Mouse (Mus musculus): ENCODE results near the gene Pde10a.

The Pde10a gene

GRCm38 (mm10) chr17:8525225-8525721 is at the start of gene Pde10a:
Pde10a (plus strand) TSS chr17:8525372.
- no peak for DNase-seq

- no peak for DNase-seq
Measured at GRCm38 (mm10) chr17:8478554-8478953, 46.6 kb upstream of the Pde10a start.

GRCm38 (mm10) chr17:8479493-8480128 is 45.6 kb upstream of the Pde10a start:
- no peak for DNase-seq

- no peak for DNase-seq
Measured at GRCm38 (mm10) chr17:8481797-8482196, 43.4 kb upstream of the Pde10a start.

GRCm38 (mm10) chr17:8482876-8483275 is 42.3 kb upstream of the Pde10a start:
- DNase-seq = no peak

GRCm38 (mm10) chr17:8484246-8484645 is 40.9 kb upstream of the Pde10a start:
- no peak for DNase-seq

GRCm38 (mm10) chr17:8485146-8485545 is 40.0 kb upstream of the Pde10a start:
- DNase-seq = no peak

- DNase-seq = no peak
Measured at GRCm38 (mm10) chr17:8487824-8488223, 37.3 kb upstream of the Pde10a start.

- no peak for DNase-seq
Measured at GRCm38 (mm10) chr17:8490971-8491370, 34.2 kb upstream of the Pde10a start.

GRCm38 (mm10) chr17:8493461-8493860 is 31.7 kb upstream of the Pde10a start:
- DNase-seq = no peak

- DNase-seq = no peak
Measured at GRCm38 (mm10) chr17:8498151-8498550, 27.0 kb upstream of the Pde10a start.

GRCm38 (mm10) chr17:8498655-8499054 is 26.5 kb upstream of the Pde10a start:
- no peak for DNase-seq

GRCm38 (mm10) chr17:8499564-8500117 is 25.5 kb upstream of the Pde10a start:
- DNase-seq = peak; percentile 34

- DNase-seq = no peak
Measured at GRCm38 (mm10) chr17:8504381-8504780, 20.8 kb upstream of the Pde10a start.

- DNase-seq = peak; percentile 95
Measured at GRCm38 (mm10) chr17:8505669-8506426, 19.3 kb upstream of the Pde10a start.

- DNase-seq = peak; percentile 50
Measured at GRCm38 (mm10) chr17:8506726-8507125, 18.4 kb upstream of the Pde10a start.

- peak; percentile 35 for DNase-seq
Measured at GRCm38 (mm10) chr17:8507654-8508053, 17.5 kb upstream of the Pde10a start.

GRCm38 (mm10) chr17:8508305-8509141 is 16.6 kb upstream of the Pde10a start:
- peak; percentile 94 for DNase-seq

- DNase-seq = no peak
Measured at GRCm38 (mm10) chr17:8516006-8516405, 9.2 kb upstream of the Pde10a start.

GRCm38 (mm10) chr17:8523986-8524385 is 1.2 kb upstream of the Pde10a start:
- no peak for DNase-seq

GRCm38 (mm10) chr17:8524387-8525165 is 596 bp upstream of the Pde10a start:
- DNase-seq = peak; percentile 94

All from retina, postnatal 1 day (tissue).